Mouse (Mus musculus): ENCODE results near the gene Map4. TPM values are rescaled to one million over a fixed set of nuclear protein-coding genes. Genes with fewer than 3 reads are reported as not detected.

The Map4 gene
- polyA plus RNA-seq, 1 experiment, result 224 TPM

DNA sequence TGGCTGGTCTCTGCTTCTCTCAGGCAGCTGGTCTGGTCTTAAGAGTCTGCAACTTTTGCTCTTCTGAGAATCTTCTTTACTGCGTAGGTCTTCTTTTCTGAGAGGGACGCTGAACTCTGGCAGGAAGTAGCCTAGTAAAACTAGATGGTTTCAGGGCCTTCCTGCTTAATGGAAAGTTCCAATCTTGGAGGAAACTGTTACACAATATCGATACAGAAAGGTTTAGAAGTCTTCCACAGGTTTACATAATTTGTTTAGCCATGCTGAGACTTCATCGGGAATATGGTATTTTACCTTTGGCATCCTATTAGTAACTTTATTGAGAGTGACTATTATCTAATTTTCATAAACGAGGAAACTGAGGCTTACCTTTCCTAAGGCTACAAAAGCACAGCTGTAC lies 1.2 kb upstream of the Map4 start:
- TF ChIP-seq POLR2A (IDR thresholded peaks at IDR 0.05; ENCODE audit: borderline replicate concordance, extremely low read depth, insufficient read depth, insufficient read length, poor library complexity, severe bottlenecking) (no peak), CTCF (IDR thresholded peaks at IDR 0.05; ENCODE audit: borderline replicate concordance, extremely low read depth, insufficient read depth, insufficient read length) (no peak)
- DNase-seq (ENCODE audit: low read depth), result no peak

- TF ChIP-seq POLR2A (IDR thresholded peaks at IDR 0.05; ENCODE audit: borderline replicate concordance, extremely low read depth, insufficient read depth, insufficient read length, poor library complexity, severe bottlenecking) (no peak), CTCF (IDR thresholded peaks at IDR 0.05; ENCODE audit: borderline replicate concordance, extremely low read depth, insufficient read depth, insufficient read length) (no peak)
- no peak for DNase-seq (ENCODE audit: low read depth)
Observed at GRCm38 (mm10) chr9:109930752-109931151, 508 bp upstream of the Map4 start.

- TF ChIP-seq POLR2A (IDR thresholded peaks at IDR 0.05; ENCODE audit: borderline replicate concordance, extremely low read depth, insufficient read depth, insufficient read length, poor library complexity, severe bottlenecking) (no peak), CTCF (IDR thresholded peaks at IDR 0.05; ENCODE audit: borderline replicate concordance, extremely low read depth, insufficient read depth, insufficient read length) (no peak)
- DNase-seq (ENCODE audit: low read depth), result peak; percentile 35
Observed at GRCm38 (mm10) chr9:109932361-109932755, 1.1 kb downstream of the Map4 start.

GRCm38 (mm10) chr9:109932756-109933375 lies 1.6 kb downstream of the Map4 start:
- no peak for TF ChIP-seq POLR2A (IDR thresholded peaks at IDR 0.05; ENCODE audit: borderline replicate concordance, extremely low read depth, insufficient read depth, insufficient read length, poor library complexity, severe bottlenecking)
- TF ChIP-seq CTCF (IDR thresholded peaks at IDR 0.05; ENCODE audit: borderline replicate concordance, extremely low read depth, insufficient read depth, insufficient read length), result no peak
- DNase-seq (ENCODE audit: low read depth), result peak; percentile 78

DNA sequence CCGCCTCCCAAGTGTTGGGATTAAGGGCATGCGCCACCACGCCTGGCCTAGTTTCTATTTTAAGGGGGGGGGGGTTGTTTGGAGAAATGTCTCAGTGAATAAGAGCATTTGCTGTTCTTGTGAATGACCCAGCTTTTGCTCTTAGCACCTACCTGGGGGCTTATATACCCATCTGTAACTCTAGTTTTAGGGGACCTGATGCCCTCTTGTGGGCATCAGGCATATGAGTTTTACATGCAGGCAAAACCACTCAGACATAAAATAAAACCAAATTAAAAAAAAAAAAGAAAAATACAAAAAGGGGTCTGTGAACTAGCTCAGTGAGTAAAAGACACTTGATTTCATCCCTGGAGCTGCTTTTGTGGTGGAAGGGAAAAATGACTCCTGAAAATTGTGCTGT lies 8.1 kb downstream of the Map4 start:
- DNase-seq (ENCODE audit: low read depth), result no peak
- no peak for TF ChIP-seq CTCF (IDR thresholded peaks at IDR 0.05; ENCODE audit: borderline replicate concordance, extremely low read depth, insufficient read depth, insufficient read length)
- no peak for TF ChIP-seq POLR2A (IDR thresholded peaks at IDR 0.05; ENCODE audit: borderline replicate concordance, extremely low read depth, insufficient read depth, insufficient read length, poor library complexity, severe bottlenecking)

GRCm38 (mm10) chr9:109942796-109943195 lies 11.5 kb downstream of the Map4 start:
- peak; percentile 6 for DNase-seq (ENCODE audit: low read depth)
- TF ChIP-seq POLR2A (IDR thresholded peaks at IDR 0.05; ENCODE audit: borderline replicate concordance, extremely low read depth, insufficient read depth, insufficient read length, poor library complexity, severe bottlenecking), result no peak
- TF ChIP-seq CTCF (IDR thresholded peaks at IDR 0.05; ENCODE audit: borderline replicate concordance, extremely low read depth, insufficient read depth, insufficient read length), result no peak

DNA sequence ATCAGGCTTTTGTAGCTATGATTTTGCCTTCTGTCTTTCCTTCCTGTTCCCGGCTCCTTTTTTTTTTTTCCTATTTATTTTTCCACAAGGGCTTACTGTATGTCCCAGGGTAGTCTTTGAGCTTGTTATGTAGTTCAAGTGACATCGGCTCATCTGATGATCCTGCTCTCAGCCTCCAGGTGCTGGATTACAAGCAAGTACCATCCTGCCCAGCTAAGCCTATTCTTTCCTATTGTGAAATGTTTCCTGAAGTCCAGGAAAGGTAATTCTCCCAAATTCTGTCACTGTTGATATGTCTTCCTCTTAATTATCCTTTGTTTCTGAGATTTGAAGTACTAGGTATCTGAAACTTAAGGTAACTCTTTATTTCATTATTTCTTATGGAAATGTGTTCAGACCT lies 13.5 kb downstream of the Map4 start:
- no peak for DNase-seq (ENCODE audit: low read depth)
- TF ChIP-seq POLR2A (IDR thresholded peaks at IDR 0.05; ENCODE audit: borderline replicate concordance, extremely low read depth, insufficient read depth, insufficient read length, poor library complexity, severe bottlenecking) (no peak), CTCF (IDR thresholded peaks at IDR 0.05; ENCODE audit: borderline replicate concordance, extremely low read depth, insufficient read depth, insufficient read length) (no peak)

- no peak for TF ChIP-seq CTCF (IDR thresholded peaks at IDR 0.05; ENCODE audit: borderline replicate concordance, extremely low read depth, insufficient read depth, insufficient read length)
- DNase-seq (ENCODE audit: low read depth), result no peak
Observed at GRCm38 (mm10) chr9:109948546-109948945, 17.3 kb downstream of the Map4 start.

DNA sequence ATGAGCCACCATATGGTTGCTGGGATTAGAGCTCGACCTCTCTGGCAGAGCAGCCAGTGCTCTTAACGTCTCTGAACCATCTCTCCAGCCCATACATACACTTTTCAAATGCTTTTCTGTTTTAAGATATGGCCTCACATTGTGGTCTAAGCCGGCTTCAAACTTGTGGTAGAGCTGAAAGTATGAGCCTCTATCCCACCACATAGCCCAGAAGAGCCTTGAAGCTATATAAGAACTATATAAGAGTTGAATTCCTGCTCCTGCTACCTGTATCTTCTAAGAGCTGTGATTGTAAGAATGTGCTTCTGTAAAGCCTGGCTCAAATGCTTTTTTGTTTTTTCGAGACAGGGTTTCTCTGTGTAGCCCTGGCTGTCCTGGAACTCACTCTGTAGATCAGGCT lies 18.5 kb downstream of the Map4 start:
- no peak for DNase-seq (ENCODE audit: low read depth)
- TF ChIP-seq POLR2A (IDR thresholded peaks at IDR 0.05; ENCODE audit: borderline replicate concordance, extremely low read depth, insufficient read depth, insufficient read length, poor library complexity, severe bottlenecking) (no peak), CTCF (IDR thresholded peaks at IDR 0.05; ENCODE audit: borderline replicate concordance, extremely low read depth, insufficient read depth, insufficient read length) (no peak)

DNA sequence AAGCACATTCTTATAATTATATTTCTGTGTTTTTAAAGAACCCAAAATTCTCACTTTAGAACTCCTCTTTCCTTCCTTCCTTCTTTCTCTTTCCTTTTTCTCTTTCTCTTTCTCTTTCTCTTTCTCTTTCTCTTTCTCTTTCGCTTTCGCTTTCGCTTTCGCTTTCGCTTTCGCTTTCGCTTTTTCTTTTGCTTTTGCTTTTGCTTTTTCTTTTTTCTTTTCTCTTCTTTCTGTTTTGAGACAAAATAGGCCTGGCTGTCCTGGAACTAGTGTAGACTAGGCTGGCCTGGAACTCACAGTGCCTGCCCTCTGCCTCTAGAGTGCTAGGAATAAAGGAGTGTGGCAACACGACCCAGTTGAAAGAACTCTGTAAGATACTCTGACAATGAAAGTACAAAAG lies 22.3 kb downstream of the Map4 start:
- DNase-seq (ENCODE audit: low read depth), result no peak
- TF ChIP-seq CTCF (IDR thresholded peaks at IDR 0.05; ENCODE audit: borderline replicate concordance, extremely low read depth, insufficient read depth, insufficient read length) (no peak), POLR2A (IDR thresholded peaks at IDR 0.05; ENCODE audit: borderline replicate concordance, extremely low read depth, insufficient read depth, insufficient read length, poor library complexity, severe bottlenecking) (no peak)

- DNase-seq (ENCODE audit: low read depth), result no peak
- no peak for TF ChIP-seq POLR2A (IDR thresholded peaks at IDR 0.05; ENCODE audit: borderline replicate concordance, extremely low read depth, insufficient read depth, insufficient read length, poor library complexity, severe bottlenecking)
- TF ChIP-seq CTCF (IDR thresholded peaks at IDR 0.05; ENCODE audit: borderline replicate concordance, extremely low read depth, insufficient read depth, insufficient read length), result no peak
Observed at GRCm38 (mm10) chr9:109954631-109955030, 23.4 kb downstream of the Map4 start.

GRCm38 (mm10) chr9:109959456-109960150 lies 28.3 kb downstream of the Map4 start:
- DNase-seq (ENCODE audit: low read depth), result no peak
- no peak for TF ChIP-seq POLR2A (IDR thresholded peaks at IDR 0.05; ENCODE audit: borderline replicate concordance, extremely low read depth, insufficient read depth, insufficient read length, poor library complexity, severe bottlenecking)
